Mouse (Mus musculus) testis, postnatal 10 days (tissue): ENCODE results near the gene Kcnmb1.

Experiments used
- DNase-seq: peaks from one replicate; pipeline ENCODE4 v3.0.0; 2021; ENCODE audit warnings: low spot score

Gene Kcnmb1

GRCm38 (mm10) chr11:34000416-34000815 is 37.6 kb downstream of the Kcnmb1 start:
- peak; percentile 12 for DNase-seq

- peak; percentile 74 for DNase-seq
Observed at GRCm38 (mm10) chr11:34001938-34002592, 39.3 kb downstream of the Kcnmb1 start.

GRCm38 (mm10) chr11:34002593-34002965 is 39.8 kb downstream of the Kcnmb1 start:
- peak; percentile 37 for DNase-seq

- DNase-seq = no peak
Observed at GRCm38 (mm10) chr11:34007616-34008015, 44.8 kb downstream of the Kcnmb1 start.

GRCm38 (mm10) chr11:34008214-34008613 is 45.4 kb downstream of the Kcnmb1 start:
- no peak for DNase-seq

GRCm38 (mm10) chr11:34008702-34009101 is 45.9 kb downstream of the Kcnmb1 start:
- DNase-seq = peak; percentile 75

GRCm38 (mm10) chr11:34009316-34010087 is 46.7 kb downstream of the Kcnmb1 start:
- DNase-seq = no peak

GRCm38 (mm10) chr11:34010133-34010858 is 47.5 kb downstream of the Kcnmb1 start:
- no peak for DNase-seq

GRCm38 (mm10) chr11:34010859-34011172 is 48.0 kb downstream of the Kcnmb1 start:
- no peak for DNase-seq

- peak; percentile 36 for DNase-seq
Observed at GRCm38 (mm10) chr11:34012007-34012652, 49.3 kb downstream of the Kcnmb1 start.
